19 mouse cellular contexts compared by ENCODE assay signal in genomic region chr5:117282360-117282759, GRCm38 (mm10). TPM values are rescaled to one million over a fixed set of nuclear protein-coding genes. Genes with fewer than 3 reads are reported as not detected.
A peak's percentile ranks its signal among the peaks of the same experiment; 100 is the strongest.
DNase-seq lines count a peak whose midpoint lies in the region; ATAC-seq and TF ChIP-seq lines count a peak whose summit lies in the region.
"Had no signal": no experiment of that assay in that cellular context is flagged by ENCODE, and none has a peak within 500 bp of the region (broad histone marks: within the 10 kb centered on the region; RNA-seq: fewer than 3 reads in every experiment).

No protein-coding gene starts in this region.

- H3K9ac ChIP-seq in forebrain, postnatal 0 days: no peak overlapping the region
- H3K9ac ChIP-seq in forebrain, embryonic 14.5 days (ENCODE audit: low read length): no peak overlapping the region
- H3K9ac ChIP-seq: heart, embryonic 15.5 days; limb, embryonic 13.5 days had no signal

- peaks cover 29% of the 10 kb centered on the region for H3K36me3 ChIP-seq in forebrain, postnatal 0 days (ENCODE audit: insufficient read depth)
- peaks cover 50% of the 10 kb centered on the region for H3K36me3 ChIP-seq in forebrain, embryonic 14.5 days (ENCODE audit: control insufficient read depth, insufficient read depth, low read length)
- peaks cover 63% of the 10 kb centered on the region for H3K36me3 ChIP-seq in E14TG2a.4 (ENCODE audit: insufficient read depth, low read length)

- intact Hi-C loops in left cerebral cortex, adult 2 months (cut with DNase I): no loop called here
- intact Hi-C loops in left cerebral cortex, postnatal 14 days (cut with DNase I): no loop called here

- TF ChIP-seq POLR2A in brain, embryonic 14.5 days (IDR thresholded peaks at IDR 0.05; ENCODE audit: borderline replicate concordance, extremely low read depth, insufficient read depth, insufficient read length, poor library complexity, severe bottlenecking): no peak

- DNase-seq in forebrain, postnatal 0 days: no peak
- no peak for DNase-seq in forebrain, embryonic 14.5 days (ENCODE audit: low spot score)
- DNase-seq in left cerebral cortex, adult 2 months (ENCODE audit: extremely low spot score in 1 of 2, low spot score in 2 of 2): no peak
- DNase-seq in left cerebral cortex, postnatal 14 days (ENCODE audit: low spot score in 2 of 2): no peak
- DNase-seq in brain, embryonic 14.5 days (ENCODE audit: low read depth): no peak
- no peak for DNase-seq in retina, postnatal 1 day
- DNase-seq in lung, postnatal 25 days (ENCODE audit: low spot score): no peak
- DNase-seq: adrenal gland, postnatal 25 days; cerebellum, adult 18-20 months; cerebellum, postnatal 36 days; gastrocnemius, postnatal 14 days; kidney, adult 8-10 months; kidney, postnatal 4 days; lung, postnatal 36 days; thymus, postnatal 36 days had no signal

- H3K27me3 ChIP-seq in forebrain, postnatal 0 days (ENCODE audit: insufficient read depth, low read length): no peaks in the 10 kb centered on the region
- H3K27me3 ChIP-seq in forebrain, embryonic 14.5 days (replicated peaks; ENCODE audit: control insufficient read depth, insufficient read depth, low read length): no peaks in the 10 kb centered on the region
- H3K27me3 ChIP-seq in E14TG2a.4 (ENCODE audit: insufficient read depth, low read length): no peaks in the 10 kb centered on the region
- H3K27me3 ChIP-seq: heart, embryonic 15.5 days; limb, embryonic 13.5 days had no signal

- 91% methylated on average over 8 of the region's 8 CpGs for WGBS in forebrain, postnatal 0 days
- 89% methylated on average over 8 of the region's 8 CpGs for WGBS in forebrain, embryonic 14.5 days

- no peak overlapping the region for H3K27ac ChIP-seq in forebrain, postnatal 0 days (ENCODE audit: low read depth, low read length)
- no peak overlapping the region for H3K27ac ChIP-seq in forebrain, embryonic 14.5 days (ENCODE audit: low read depth, low read length)
- no peak overlapping the region for H3K27ac ChIP-seq in left cerebral cortex, adult 2 months
- H3K27ac ChIP-seq: heart, embryonic 15.5 days; limb, embryonic 13.5 days had no signal

- ATAC-seq in forebrain, postnatal 0 days: no peak
- ATAC-seq in forebrain, embryonic 14.5 days: no peak
- ATAC-seq: midbrain, embryonic 16.5 days had no signal

- 0 out of 2 replicates have a peak, but pooled peaks have one; percentile 17 for TF ChIP-seq CTCF in forebrain, postnatal 0 days (IDR thresholded peaks at IDR 0.05; ENCODE audit: low read depth)
- TF ChIP-seq CTCF in left cerebral cortex, adult 2 months (IDR thresholded peaks at IDR 0.05): peak; percentile 1
- TF ChIP-seq CTCF in E14TG2a.4 (conservative IDR thresholded peaks at IDR 0.05; ENCODE audit: low read length): no peak; the same call in 1 of the 2 replicates
- TF ChIP-seq CTCF in brain, embryonic 14.5 days (IDR thresholded peaks at IDR 0.05; ENCODE audit: borderline replicate concordance, extremely low read depth, insufficient read depth, insufficient read length): 0 out of 2 replicates have a peak, but pooled peaks have one; percentile 1

- H3K4me2 ChIP-seq in forebrain, postnatal 0 days (ENCODE audit: low read depth): no peak overlapping the region
- H3K4me2 ChIP-seq in forebrain, embryonic 14.5 days (ENCODE audit: low read length): no peak overlapping the region
- H3K4me2 ChIP-seq: heart, embryonic 15.5 days; limb, embryonic 13.5 days had no signal

- H3K4me3 ChIP-seq in forebrain, postnatal 0 days (ENCODE audit: low read depth, low read length): no peak overlapping the region
- H3K4me3 ChIP-seq in forebrain, embryonic 14.5 days (ENCODE audit: low read depth, low read length): no peak overlapping the region
- H3K4me3 ChIP-seq in left cerebral cortex, adult 2 months: no peak overlapping the region
- 0 out of 2 replicates have a peak overlapping the region, but pooled peaks have one; percentile 5 for H3K4me3 ChIP-seq in E14TG2a.4 (replicated peaks; ENCODE audit: low read length)
- H3K4me3 ChIP-seq: heart, embryonic 15.5 days; limb, embryonic 13.5 days had no signal

- peaks cover 19% of the 10 kb centered on the region; the same call in 1 of the 2 replicates for H3K4me1 ChIP-seq in forebrain, postnatal 0 days (ENCODE audit: insufficient read depth)
- H3K4me1 ChIP-seq in forebrain, embryonic 14.5 days (ENCODE audit: control insufficient read depth, insufficient read depth, low read length): peaks cover 22% of the 10 kb centered on the region
- H3K4me1 ChIP-seq in E14TG2a.4 (replicated peaks; ENCODE audit: low read depth, low read length): peaks cover 68% of the 10 kb centered on the region

- no peaks in the 10 kb centered on the region for H3K9me3 ChIP-seq in forebrain, postnatal 0 days (ENCODE audit: low read length)
- H3K9me3 ChIP-seq in forebrain, embryonic 14.5 days (replicated peaks; ENCODE audit: control insufficient read depth, low read length): no peaks in the 10 kb centered on the region
- H3K9me3 ChIP-seq in E14TG2a.4 (ENCODE audit: low read length): no peaks in the 10 kb centered on the region
- H3K9me3 ChIP-seq: heart, embryonic 15.5 days; limb, embryonic 13.5 days had no signal

RNA-seq across cellular contexts. Expression of gene Pebp1, which starts 5.1 kb away (rescaled TPM):
- 1,357 and 1,641 TPM in 2 replicates for total RNA-seq in forebrain, postnatal 0 days (2014; rRNA removed)
- 1,186 and 1,234 TPM in 2 replicates for polyA plus RNA-seq in forebrain, postnatal 0 days (2015; fragmentation: Nextera tagmentation; extraction: Ambion mirVana)
- 1,292 and 1,314 TPM in 2 replicates for polyA plus RNA-seq in forebrain, embryonic 14.5 days (2014; fragmentation: Nextera tagmentation; extraction: Ambion mirVana)
- 100 to 1,000 TPM; 647 to 672 TPM for total RNA-seq in left cerebral cortex, adult 2 months (2021)
- 100 to 1,000 TPM; 801 to 831 TPM for total RNA-seq in left cerebral cortex, postnatal 14 days (2021)
- polyA plus RNA-seq in brain, embryonic 14.5 days (2012; rRNA removed): 896 and 1,192 TPM in 2 replicates

RNA-seq across cellular contexts. Expression of gene Vsig10, which starts 36.5 kb away (rescaled TPM):
- total RNA-seq in forebrain, postnatal 0 days (2014; rRNA removed): 1.0 and 1.4 TPM in 2 replicates
- 0.77 and 1.4 TPM in 2 replicates for polyA plus RNA-seq in forebrain, postnatal 0 days (2015; fragmentation: Nextera tagmentation; extraction: Ambion mirVana)
- polyA plus RNA-seq in forebrain, embryonic 14.5 days (2014; fragmentation: Nextera tagmentation; extraction: Ambion mirVana): 0.69 and 1.1 TPM in 2 replicates
- 1 to 10 TPM; 1.7 to 2.1 TPM for total RNA-seq in left cerebral cortex, adult 2 months (2021)
- total RNA-seq in left cerebral cortex, postnatal 14 days (2021): 1 to 10 TPM; 2.9 to 3.0 TPM
- polyA plus RNA-seq in brain, embryonic 14.5 days (2012; rRNA removed): 2.5 and 2.6 TPM in 2 replicates
